Comparison of ENCODE assay signal across 24 mouse cellular contexts in genomic region chr3:129002866-129003265, GRCm38 (mm10).
"Had no signal": no experiment of that assay in that cellular context is flagged by ENCODE, and none has a peak within 500 bp of the region (broad histone marks: within the 10 kb centered on the region; RNA-seq: fewer than 3 reads in every experiment).

No protein-coding gene starts in this region.

- ATAC-seq: hindbrain, postnatal 0 days; intestine, embryonic 16.5 days; liver, embryonic 12.5 days had no signal

- H3K27ac ChIP-seq: gastrocnemius, adult 2 months; heart, adult 2 months; hindbrain, embryonic 13.5 days; hindbrain, embryonic 15.5 days; hindbrain, postnatal 0 days; kidney, embryonic 15.5 days; kidney, postnatal 0 days; left cerebral cortex, adult 2 months; limb, embryonic 15.5 days; liver, embryonic 12.5 days; liver, embryonic 14.5 days had no signal

- H3K4me1 ChIP-seq: hindbrain, embryonic 13.5 days; hindbrain, embryonic 15.5 days; kidney, embryonic 15.5 days; limb, embryonic 15.5 days; liver, embryonic 12.5 days had no signal

- H3K4me2 ChIP-seq: heart, embryonic 11.5 days; hindbrain, embryonic 13.5 days; hindbrain, embryonic 15.5 days; kidney, embryonic 15.5 days; limb, embryonic 15.5 days; liver, embryonic 12.5 days had no signal

- H3K36me3 ChIP-seq: hindbrain, embryonic 13.5 days; hindbrain, embryonic 15.5 days; kidney, embryonic 15.5 days; limb, embryonic 15.5 days; liver, embryonic 12.5 days had no signal

- H3K27me3 ChIP-seq: hindbrain, embryonic 13.5 days; hindbrain, embryonic 15.5 days; kidney, embryonic 15.5 days; limb, embryonic 15.5 days; liver, embryonic 12.5 days had no signal

- H3K9me3 ChIP-seq: hindbrain, embryonic 13.5 days; hindbrain, embryonic 15.5 days; kidney, embryonic 15.5 days; limb, embryonic 15.5 days had no signal

- H3K4me3 ChIP-seq: gastrocnemius, adult 2 months; heart, adult 2 months; hindbrain, embryonic 13.5 days; hindbrain, embryonic 15.5 days; kidney, embryonic 15.5 days; left cerebral cortex, adult 2 months; limb, embryonic 15.5 days; liver, embryonic 12.5 days had no signal

- DNase-seq: gastrocnemius, adult 2 months; gastrocnemius, postnatal 10 days; gastrocnemius, postnatal 25 days; heart, adult 11 months; heart, adult 2 months; heart, postnatal 10 days; kidney, adult 11 months; kidney, adult 2 months; kidney, adult 9 months; kidney, postnatal 14 days; kidney, postnatal 36 days; layer of hippocampus, adult 9-11 months; layer of hippocampus, postnatal 36 days had no signal

- H3K9ac ChIP-seq: hindbrain, embryonic 13.5 days; hindbrain, embryonic 15.5 days; kidney, embryonic 15.5 days; limb, embryonic 15.5 days; liver, embryonic 12.5 days; liver, embryonic 14.5 days had no signal
